Mouse (Mus musculus) CD4-positive, CD25-positive, alpha-beta regulatory T cell, adult 2 months (primary cell): Measurements from ENCODE around the gene Adam30.

Experiments used
- DNase-seq: peaks from one replicate; pipeline ENCODE4 v3.0.0-alpha.2; 2012; ENCODE audit warnings: low read depth, low spot score

Adam30 gene

GRCm38 (mm10) chr3:98185163-98185714 is 24.8 kb downstream of the Adam30 start:
- DNase-seq, result no peak

- no peak for DNase-seq
Observed at GRCm38 (mm10) chr3:98187777-98188176, 27.3 kb downstream of the Adam30 start.

GRCm38 (mm10) chr3:98197711-98198532 is 37.5 kb downstream of the Adam30 start:
- DNase-seq, result no peak

GRCm38 (mm10) chr3:98199747-98200146 is 39.3 kb downstream of the Adam30 start:
- DNase-seq, result no peak

- no peak for DNase-seq
Observed at GRCm38 (mm10) chr3:98203282-98203681, 42.9 kb downstream of the Adam30 start.

GRCm38 (mm10) chr3:98206977-98207376 is 46.5 kb downstream of the Adam30 start:
- no peak for DNase-seq

- DNase-seq, result no peak
Observed at GRCm38 (mm10) chr3:98209161-98209560, 48.7 kb downstream of the Adam30 start.

- DNase-seq, result no peak
Observed at GRCm38 (mm10) chr3:98210860-98211259, 50.4 kb downstream of the Adam30 start.

- no peak for DNase-seq
Observed at GRCm38 (mm10) chr3:98211301-98212081, 51.1 kb downstream of the Adam30 start.
